Mouse (Mus musculus) ES-E14 (cell line): ENCODE measurements at regions not wholly inside any gene's neighbourhood (a gene's known extent, or its start where the extent isn't known, plus 50 kb on each side); places are given as distances from the start of the nearest gene placed in this dataset.

ENCODE experiments used
- DNase-seq: peaks from one replicate; pipeline ENCODE4 v3.0.0-alpha.2; 2013; ENCODE audit warnings: low read depth, low spot score
- H3K27ac ChIP-seq: 2 replicates; pipeline ENCODE4 v1.5.1; 2012; ENCODE audit warnings: low read depth, mild to moderate bottlenecking, low read length, moderate library complexity, mixed read lengths; ENCODE audit not compliant: poor library complexity, insufficient read depth, severe bottlenecking
- H3K36me3 ChIP-seq: 2 replicates; pipeline ENCODE4 v1.6.1; 2012; ENCODE audit warnings: mild to moderate bottlenecking, low read length, moderate library complexity, mixed read lengths; ENCODE audit not compliant: control insufficient read depth, poor library complexity, insufficient read depth, severe bottlenecking
- H3K4me1 ChIP-seq, 2 experiments: fragments of 150-350 bp in 1 of 2; sonication (generic) in 1 of 2; 2 replicates each; pipeline ENCODE4 v1.6.1; 2012; ENCODE audit warnings: low read length in 2 of 2, mild to moderate bottlenecking in 1 of 2, mixed read lengths in 1 of 2; ENCODE audit not compliant: control insufficient read depth in 2 of 2, insufficient read depth in 2 of 2, poor library complexity in 1 of 2
- H3K4me3 ChIP-seq, 2 experiments: fragments of 150-350 bp in 1 of 2; sonication (generic) in 1 of 2; 2 replicates each; pipeline ENCODE4 v1.5.1; 2012; ENCODE audit warnings: low read length in 2 of 2, low read depth in 1 of 2, mild to moderate bottlenecking in 1 of 2, mixed read lengths in 1 of 2; ENCODE audit not compliant: insufficient read depth in 1 of 2, poor library complexity in 1 of 2, severe bottlenecking in 1 of 2
- H3K9ac ChIP-seq: 2 replicates; pipeline ENCODE4 v1.6.1; 2012; ENCODE audit warnings: low read depth, mild to moderate bottlenecking, low read length, mixed read lengths; ENCODE audit not compliant: poor library complexity, insufficient read depth, severe bottlenecking
- H3K9me3 ChIP-seq: fragments of 150-350 bp; sonication (generic); 2 replicates; pipeline ENCODE4 v1.6.1; 2012; ENCODE audit warnings: low read depth, mild to moderate bottlenecking, low read length; ENCODE audit not compliant: control insufficient read depth, insufficient read depth
- CHD2 ChIP-seq: IDR thresholded peaks from 2 replicates; pipeline ENCODE4 v1.6.1; 2014; ENCODE audit warnings: mild to moderate bottlenecking, low read depth, low read length, inconsistent platforms
- HCFC1 ChIP-seq: IDR thresholded peaks from 2 replicates; pipeline ENCODE4 v1.6.1; 2012; ENCODE audit warnings: low read length, inconsistent platforms, borderline replicate concordance; ENCODE audit not compliant: insufficient read depth
- MAFK ChIP-seq: IDR thresholded peaks from 2 replicates; pipeline ENCODE4 v1.6.1; 2014; ENCODE audit warnings: mild to moderate bottlenecking, low read depth, low read length, inconsistent platforms; ENCODE audit not compliant: insufficient read depth
- ZC3H11A ChIP-seq: IDR thresholded peaks from 2 replicates; pipeline ENCODE4 v1.6.1; 2012; ENCODE audit warnings: low read depth, mild to moderate bottlenecking, inconsistent platforms, low read length, borderline replicate concordance
- ZNF384 ChIP-seq: IDR thresholded peaks from 2 replicates; pipeline ENCODE4 v1.6.1; 2012; ENCODE audit warnings: low read depth, low read length, inconsistent platforms
- in situ Hi-C, 2 experiments: fragments of 600-800 bp; cut with MboI; formaldehyde crosslinking; loops; one replicate each; pipeline ENCODE4 v1.15.1; 2025; ENCODE audit warnings: low sequenced_read_pairs in 2 of 2, inconsistent platforms in 1 of 2; ENCODE audit not compliant: unreplicated experiment in 2 of 2

GRCm38 (mm10) chr19:14128397-14129209 is 215.3 kb downstream of the Olfr1505 start:
- Histone ChIP-seq H3K4me1 (no peaks in the 10 kb centered on the region), H3K9me3 (no peaks in the 10 kb centered on the region), H3K4me3 (no peak overlapping the region), H3K27ac (no peak overlapping the region), H3K9ac (no peak overlapping the region), H3K36me3 (no peaks in the 10 kb centered on the region)
- no peak for TF ChIP-seq HCFC1
- TF ChIP-seq ZC3H11A = no peak
- TF ChIP-seq ZNF384 = no peak
- TF ChIP-seq CHD2 = no peak
- TF ChIP-seq MAFK = no peak
- in situ Hi-C loops = no loop called here
- no peak for DNase-seq

- no peak for DNase-seq
- Histone ChIP-seq H3K4me1 (no peaks in the 10 kb centered on the region), H3K4me3 (no peak overlapping the region), H3K36me3 (no peaks in the 10 kb centered on the region), H3K9ac (no peak overlapping the region), H3K27ac (no peak overlapping the region), H3K9me3 (no peaks in the 10 kb centered on the region)
- in situ Hi-C loops = no loop called here
- TF ChIP-seq CHD2 (no peak), HCFC1 (no peak), ZC3H11A (no peak), ZNF384 (no peak), MAFK (no peak)
These were observed 247.9 kb downstream of the Olfr1505 start for GRCm38 (mm10) chr19:14161217-14161616.

GRCm38 (mm10) chr19:14162773-14163172 is 249.4 kb downstream of the Olfr1505 start:
- no peaks in the 10 kb centered on the region for H3K9me3 ChIP-seq
- in situ Hi-C loops = no loop called here
- H3K4me3 ChIP-seq = no peak overlapping the region
- no peak overlapping the region for H3K27ac ChIP-seq
- no peaks in the 10 kb centered on the region for H3K4me1 ChIP-seq
- DNase-seq = no peak
- TF ChIP-seq MAFK (no peak), CHD2 (no peak), ZNF384 (no peak), HCFC1 (no peak)
- no peaks in the 10 kb centered on the region for H3K36me3 ChIP-seq
- H3K9ac ChIP-seq = no peak overlapping the region

GRCm38 (mm10) chr19:14165775-14166174 is 252.4 kb downstream of the Olfr1505 start:
- Histone ChIP-seq H3K9me3 (no peaks in the 10 kb centered on the region), H3K4me3 (no peak overlapping the region), H3K4me1 (no peaks in the 10 kb centered on the region), H3K36me3 (no peaks in the 10 kb centered on the region), H3K27ac (no peak overlapping the region), H3K9ac (no peak overlapping the region)
- DNase-seq = no peak
- in situ Hi-C loops = no loop called here
- TF ChIP-seq ZNF384 (no peak), ZC3H11A (no peak), CHD2 (no peak), HCFC1 (no peak), MAFK (no peak)

GRCm38 (mm10) chr19:14180244-14180643 is 266.9 kb downstream of the Olfr1505 start:
- TF ChIP-seq HCFC1 = no peak
- no peak for TF ChIP-seq CHD2
- no peak for TF ChIP-seq ZNF384
- TF ChIP-seq MAFK = no peak
- TF ChIP-seq ZC3H11A = no peak
- in situ Hi-C loops = no loop called here

More at GRCm38 (mm10) chr19:14180244-14180643, 266.9 kb downstream of the Olfr1505 start:
- no peaks in the 10 kb centered on the region for H3K4me1 ChIP-seq
- H3K4me3 ChIP-seq = no peak overlapping the region
- no peaks in the 10 kb centered on the region for H3K36me3 ChIP-seq
- no peak overlapping the region for H3K27ac ChIP-seq
- no peak for DNase-seq
- no peaks in the 10 kb centered on the region for H3K9me3 ChIP-seq
- H3K9ac ChIP-seq = no peak overlapping the region
